Mouse (Mus musculus) intestine, embryonic 14.5 days (tissue): Measurements from ENCODE around the gene Commd1. TPM values are rescaled to one million over a fixed set of nuclear protein-coding genes. Genes with fewer than 3 reads are reported as not detected.

Experiments
- ATAC-seq: fragments of 200-750 bp; cut with Nextera tagmentation; replicated peaks from 2 replicates; pipeline ENCODE4 v1.8.0; 2017; ENCODE audit warnings: low read depth, moderate number of reproducible peaks, moderate TSS enrichment, moderate library complexity; ENCODE audit not compliant: low FRiP score, low TSS enrichment
- DNase-seq: peaks from one replicate; pipeline ENCODE4 v3.0.0-alpha.2; 2018; ENCODE audit warnings: low spot score
- H3K27ac ChIP-seq: fragments of 300-500 bp; sonication (generic); 2 replicates; pipeline ENCODE4 v1.5.1; 2014; ENCODE audit warnings: low read depth, mild to moderate bottlenecking, control low read depth
- H3K27me3 ChIP-seq: fragments of 300-500 bp; sonication (generic); replicated peaks from 2 replicates; pipeline ENCODE4 v1.6.1; 2014; ENCODE audit warnings: low read length, control low read depth; ENCODE audit not compliant: control insufficient read depth, insufficient read depth
- H3K36me3 ChIP-seq: fragments of 300-500 bp; sonication (generic); 2 replicates; pipeline ENCODE4 v1.6.1; 2014; ENCODE audit warnings: low read length, control low read depth; ENCODE audit not compliant: control insufficient read depth, insufficient read depth
- H3K4me1 ChIP-seq: fragments of 300-500 bp; sonication (generic); replicated peaks from 2 replicates; pipeline ENCODE4 v1.6.1; 2014; ENCODE audit warnings: low read length, control low read depth, mixed read lengths; ENCODE audit not compliant: control insufficient read depth, insufficient read depth
- H3K4me2 ChIP-seq: fragments of 300-500 bp; sonication (generic); 2 replicates; pipeline ENCODE4 v1.6.1; 2014; ENCODE audit warnings: low read length
- H3K4me3 ChIP-seq: fragments of 300-500 bp; sonication (generic); 2 replicates; pipeline ENCODE4 v1.5.1; 2014; ENCODE audit warnings: low read depth, low read length, control low read depth, mixed read lengths
- H3K9ac ChIP-seq: fragments of 300-500 bp; sonication (generic); 2 replicates; pipeline ENCODE4 v1.6.1; 2014; ENCODE audit warnings: mild to moderate bottlenecking, low read length
- H3K9me3 ChIP-seq: fragments of 300-500 bp; sonication (generic); 2 replicates; pipeline ENCODE4 v1.6.1; 2016; ENCODE audit warnings: low read length, control low read depth; ENCODE audit not compliant: control insufficient read depth
- WGBS: fragments of 180-500 bp; shearing (Covaris S2); extraction: QIAGEN DNeasy Blood & Tissue Kit; methylation state at CpG from one replicate; pipeline ENCODE4 v1.1.7; 2014; 5-methylcytosine and 5-hydroxymethylcytosine counted together
- polyA plus RNA-seq: library from polyadenylated mRNA; unstranded; fragments of >200 nt; fragmentation: Nextera tagmentation; extraction: Ambion mirVana; gene quantifications from 2 replicates; pipeline ENCODE4 v1.2.1, GENCODE M21; 2014

Commd1 gene
- polyA plus RNA-seq, 1 experiment from 2014 or later = 411 TPM

- Histone ChIP-seq H3K4me2 (peak overlapping the region; percentile 64; the same call in 1 of the 2 replicates), H3K4me3 (no peak overlapping the region), H3K9me3 (no peaks in the 10 kb centered on the region), H3K9ac (no peak overlapping the region), H3K27me3 (no peaks in the 10 kb centered on the region), H3K27ac (no peak overlapping the region), H3K36me3 (peaks cover 10% of the 10 kb centered on the region), H3K4me1 (peaks cover 5% of the 10 kb centered on the region)
- no peak for DNase-seq
- 77% methylated on average over 6 of the region's 6 CpGs for WGBS
- ATAC-seq = no peak
These were observed 664 bp upstream of the Commd1 start for GRCm38 (mm10) chr11:22982846-22983245.

- DNase-seq = no peak
- peaks cover 5% of the 10 kb centered on the region for H3K4me1 ChIP-seq
- H3K27me3 ChIP-seq = no peaks in the 10 kb centered on the region
- peak; percentile 56 for ATAC-seq
- H3K27ac ChIP-seq = peak overlapping the region; percentile 97
- peak overlapping the region; percentile 64 for H3K4me2 ChIP-seq
- H3K9ac ChIP-seq = peak overlapping the region; percentile 70
- H3K36me3 ChIP-seq = peaks cover 23% of the 10 kb centered on the region
- no peaks in the 10 kb centered on the region for H3K9me3 ChIP-seq
- peak overlapping the region; percentile 59 for H3K4me3 ChIP-seq
- 2% methylated on average over 12 of the region's 12 CpGs for WGBS
These were observed 635 bp downstream of the Commd1 start for GRCm38 (mm10) chr11:22981543-22981950.

GRCm38 (mm10) chr11:22981041-22981440 is 1.1 kb downstream of the Commd1 start:
- peaks cover 9% of the 10 kb centered on the region for H3K4me1 ChIP-seq
- peak overlapping the region; percentile 70 for H3K9ac ChIP-seq
- peak overlapping the region; percentile 64 for H3K4me2 ChIP-seq
- H3K4me3 ChIP-seq = peak overlapping the region; percentile 59
- peaks cover 26% of the 10 kb centered on the region for H3K36me3 ChIP-seq
- ATAC-seq (no peak), DNase-seq (no peak)
- no peak overlapping the region for H3K27ac ChIP-seq
- H3K27me3 ChIP-seq = no peaks in the 10 kb centered on the region
- WGBS = 43% methylated on average over 4 of the region's 4 CpGs
- H3K9me3 ChIP-seq = no peaks in the 10 kb centered on the region

- H3K9ac ChIP-seq = no peak overlapping the region
- peaks cover 10% of the 10 kb centered on the region for H3K4me1 ChIP-seq
- ATAC-seq = no peak
- 89% methylated on average over 1 of the region's 1 CpGs for WGBS
- no peaks in the 10 kb centered on the region for H3K9me3 ChIP-seq
- H3K4me2 ChIP-seq = no peak overlapping the region
- peaks cover 26% of the 10 kb centered on the region for H3K36me3 ChIP-seq
- H3K4me3 ChIP-seq = no peak overlapping the region
- no peak overlapping the region for H3K27ac ChIP-seq
- no peaks in the 10 kb centered on the region for H3K27me3 ChIP-seq
- DNase-seq = no peak
These were observed 3.0 kb downstream of the Commd1 start for GRCm38 (mm10) chr11:22979221-22979620.

GRCm38 (mm10) chr11:22978711-22979110 is 3.5 kb downstream of the Commd1 start:
- Histone ChIP-seq H3K4me1 (peaks cover 10% of the 10 kb centered on the region), H3K27me3 (no peaks in the 10 kb centered on the region), H3K9me3 (peaks cover 2% of the 10 kb centered on the region), H3K9ac (no peak overlapping the region), H3K4me2 (no peak overlapping the region), H3K4me3 (no peak overlapping the region), H3K27ac (no peak overlapping the region), H3K36me3 (peaks cover 26% of the 10 kb centered on the region)
- 59% methylated on average over 1 of the region's 1 CpGs for WGBS
- no peak for DNase-seq
- no peak for ATAC-seq

- Histone ChIP-seq H3K4me1 (peaks cover 10% of the 10 kb centered on the region), H3K9me3 (peaks cover 7% of the 10 kb centered on the region), H3K4me3 (no peak overlapping the region), H3K27ac (no peak overlapping the region), H3K36me3 (peaks cover 26% of the 10 kb centered on the region), H3K9ac (no peak overlapping the region), H3K4me2 (no peak overlapping the region), H3K27me3 (no peaks in the 10 kb centered on the region)
- ATAC-seq (no peak), DNase-seq (no peak)
- 88% methylated on average over 3 of the region's 3 CpGs for WGBS
These were observed 4.0 kb downstream of the Commd1 start for GRCm38 (mm10) chr11:22978215-22978614.

GRCm38 (mm10) chr11:22973599-22973998 is 8.6 kb downstream of the Commd1 start:
- Histone ChIP-seq H3K4me2 (peak overlapping the region; percentile 46), H3K9ac (peak overlapping the region; percentile 53), H3K27ac (0 out of 2 replicates have a peak overlapping the region, but pooled peaks have one; percentile 67), H3K9me3 (peaks cover 27% of the 10 kb centered on the region), H3K4me3 (peak overlapping the region; percentile 49), H3K27me3 (no peaks in the 10 kb centered on the region), H3K36me3 (peaks cover 20% of the 10 kb centered on the region), H3K4me1 (peaks cover 5% of the 10 kb centered on the region; the same call in 1 of the 2 replicates)
- 60% methylated on average over 14 of the region's 14 CpGs for WGBS
- no peak for ATAC-seq
- peak; percentile 64 for DNase-seq

- WGBS = 49% methylated on average over 44 of the region's 46 CpGs
These were observed 9.2 kb downstream of the Commd1 start for GRCm38 (mm10) chr11:22972746-22973526.

More at GRCm38 (mm10) chr11:22972746-22973526, 9.2 kb downstream of the Commd1 start:
- H3K36me3 ChIP-seq = peaks cover 16% of the 10 kb centered on the region
- peak overlapping the region; percentile 67; the same call in 1 of the 2 replicates for H3K27ac ChIP-seq
- peak overlapping the region; percentile 62 for H3K4me2 ChIP-seq
- H3K4me1 ChIP-seq = peaks cover 5% of the 10 kb centered on the region; the same call in 1 of the 2 replicates
- H3K4me3 ChIP-seq = peak overlapping the region; percentile 56
- peaks cover 28% of the 10 kb centered on the region for H3K9me3 ChIP-seq
- no peaks in the 10 kb centered on the region for H3K27me3 ChIP-seq
- peak; percentile 88 for DNase-seq
- peak overlapping the region; percentile 53 for H3K9ac ChIP-seq
- ATAC-seq = peak; percentile 73
